Mouse (Mus musculus) E14TG2a.4 (cell line): Measurements from ENCODE around the gene Arf4.
"Not testable (repeated sequence)": the region's sequence is repeated elsewhere in the genome, so short reads cannot be mapped to it uniquely, and the experiment has no call there.

Source experiments
- H3K27me3 ChIP-seq: 2 replicates; pipeline ENCODE4 v1.6.1; 2014; ENCODE audit warnings: low read length, control low read depth; ENCODE audit not compliant: insufficient read depth
- H3K36me3 ChIP-seq: 2 replicates; pipeline ENCODE4 v1.6.1; 2014; ENCODE audit warnings: low read length, control low read depth; ENCODE audit not compliant: insufficient read depth
- H3K4me1 ChIP-seq: replicated peaks from 2 replicates; pipeline ENCODE4 v1.6.1; 2014; ENCODE audit warnings: low read depth, low read length, control low read depth
- H3K4me3 ChIP-seq: replicated peaks from 2 replicates; pipeline ENCODE4 v1.5.1; 2014; ENCODE audit warnings: mild to moderate bottlenecking, low read length
- H3K9me3 ChIP-seq: 2 replicates; pipeline ENCODE4 v1.6.1; 2014; ENCODE audit warnings: low read length, control low read depth
- CTCF ChIP-seq: conservative IDR thresholded peaks from 2 replicates; pipeline ENCODE4 v1.5.1; 2014; ENCODE audit warnings: low read length

Gene Arf4

GRCm38 (mm10) chr14:26705246-26705645 lies 67.4 kb downstream of the Arf4 start:
- TF ChIP-seq CTCF: peak; percentile 36
- not testable (repeated sequence) for H3K36me3 ChIP-seq, H3K4me1 ChIP-seq, H3K9me3 ChIP-seq, H3K27me3 ChIP-seq
- H3K4me3 ChIP-seq: peak overlapping the region; percentile 63
